Mouse (Mus musculus): ENCODE results near the gene Casp2. TPM values are rescaled to one million over a fixed set of nuclear protein-coding genes. Genes with fewer than 3 reads are reported as not detected.
A peak's percentile ranks its signal among the peaks of the same experiment; 100 is the strongest.

Casp2 gene
- polyA plus RNA-seq, 1 experiment = 26.1 TPM

- Histone ChIP-seq H3K27me3 (ENCODE audit: control insufficient read depth, insufficient read depth, low read length) (no peaks in the 10 kb centered on the region), H3K27ac (ENCODE audit: insufficient read depth, low read length) (no peak overlapping the region), H3K4me1 (ENCODE audit: control insufficient read depth, insufficient read depth, low read length) (no peaks in the 10 kb centered on the region), H3K4me3 (replicated peaks; ENCODE audit: insufficient read depth, low read depth, low read length) (no peak overlapping the region)
- no peak for DNase-seq
- TF ChIP-seq CTCF (IDR thresholded peaks at IDR 0.05; ENCODE audit: borderline replicate concordance, insufficient read depth, low read depth, low read length) (no peak), POLR2A (IDR thresholded peaks at IDR 0.05; ENCODE audit: borderline replicate concordance, insufficient read depth, low read length) (no peak)
- 73% methylated on average over 6 of the region's 6 CpGs for WGBS
Measured at GRCm38 (mm10) chr6:42237276-42237805, 27.4 kb upstream of the Casp2 start.

- Histone ChIP-seq H3K4me1 (ENCODE audit: control insufficient read depth, insufficient read depth, low read length) (no peaks in the 10 kb centered on the region), H3K4me3 (replicated peaks; ENCODE audit: insufficient read depth, low read depth, low read length) (no peak overlapping the region), H3K27ac (ENCODE audit: insufficient read depth, low read length) (no peak overlapping the region), H3K27me3 (ENCODE audit: control insufficient read depth, insufficient read depth, low read length) (no peaks in the 10 kb centered on the region)
- DNase-seq = no peak
- 51% methylated on average over 6 of the region's 6 CpGs for WGBS
- TF ChIP-seq POLR2A (IDR thresholded peaks at IDR 0.05; ENCODE audit: borderline replicate concordance, insufficient read depth, low read length) (no peak), CTCF (IDR thresholded peaks at IDR 0.05; ENCODE audit: borderline replicate concordance, insufficient read depth, low read depth, low read length) (no peak)
Measured at GRCm38 (mm10) chr6:42241311-42242045, 23.3 kb upstream of the Casp2 start.

DNA sequence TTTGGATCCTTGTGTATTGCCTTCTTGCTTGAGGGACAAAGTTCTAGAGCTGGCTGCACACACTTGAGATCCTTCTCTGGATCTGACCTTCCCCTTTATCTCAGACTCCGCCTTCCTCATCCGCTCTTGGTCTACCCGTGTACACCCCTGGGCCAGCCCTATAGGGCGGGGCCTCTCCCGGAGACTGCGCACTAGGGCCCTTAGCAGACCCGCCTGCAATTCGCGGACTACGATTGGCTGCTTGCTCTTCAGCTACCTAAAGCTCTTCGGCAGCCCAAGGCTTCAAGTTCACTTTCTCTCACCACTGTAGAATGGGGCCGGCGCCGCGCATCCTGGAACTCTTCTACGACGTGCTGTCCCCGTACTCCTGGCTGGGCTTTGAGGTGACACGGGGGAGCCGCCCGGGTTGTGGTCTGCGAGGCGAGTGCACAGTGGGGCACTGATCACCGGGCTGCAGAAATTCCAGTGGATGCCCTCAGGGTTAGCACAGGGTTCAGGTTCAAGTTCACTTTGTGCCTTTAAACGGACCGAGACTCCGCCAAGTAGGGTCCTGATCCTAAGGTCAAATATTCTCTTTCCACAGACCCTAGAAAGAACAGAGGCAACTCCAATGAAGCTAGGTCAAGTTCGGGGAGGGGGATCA lies 19.0 kb upstream of the Casp2 start, which contains the start of gene Gstk1:
Gene Gstk1 (plus strand): TSS at position 225 of the 643 bp plus-strand sequence.
- 6% methylated on average over 28 of the region's 28 CpGs for WGBS
- peak; percentile 71 to 78 for DNase-seq
- Histone ChIP-seq H3K27me3 (ENCODE audit: control insufficient read depth, insufficient read depth, low read length) (no peaks in the 10 kb centered on the region), H3K4me1 (ENCODE audit: control insufficient read depth, insufficient read depth, low read length) (no peaks in the 10 kb centered on the region), H3K4me3 (replicated peaks; ENCODE audit: insufficient read depth, low read depth, low read length) (peak within 1 kb of the TSS; percentile 64), H3K27ac (ENCODE audit: insufficient read depth, low read length) (no peak within 1 kb of the TSS)
- TF ChIP-seq POLR2A (IDR thresholded peaks at IDR 0.05; ENCODE audit: borderline replicate concordance, insufficient read depth, low read length) = peak; percentile 39; the same call in 1 of the 2 replicates
- TF ChIP-seq CTCF (IDR thresholded peaks at IDR 0.05; ENCODE audit: borderline replicate concordance, insufficient read depth, low read depth, low read length) = no peak

GRCm38 (mm10) chr6:42247173-42247572 lies 17.6 kb upstream of the Casp2 start:
- H3K27me3 ChIP-seq (ENCODE audit: control insufficient read depth, insufficient read depth, low read length) = no peaks in the 10 kb centered on the region
- H3K4me3 ChIP-seq (replicated peaks; ENCODE audit: insufficient read depth, low read depth, low read length) = no peak overlapping the region
- TF ChIP-seq CTCF (IDR thresholded peaks at IDR 0.05; ENCODE audit: borderline replicate concordance, insufficient read depth, low read depth, low read length) (no peak), POLR2A (IDR thresholded peaks at IDR 0.05; ENCODE audit: borderline replicate concordance, insufficient read depth, low read length) (no peak)
- H3K27ac ChIP-seq (ENCODE audit: insufficient read depth, low read length) = no peak overlapping the region
- WGBS = 28% methylated on average over 8 of the region's 8 CpGs
- H3K4me1 ChIP-seq (ENCODE audit: control insufficient read depth, insufficient read depth, low read length) = no peaks in the 10 kb centered on the region
- peak in 1 of 2 experiments; percentile 10 for DNase-seq

GRCm38 (mm10) chr6:42247981-42248380 lies 16.8 kb upstream of the Casp2 start:
- Histone ChIP-seq H3K27ac (ENCODE audit: insufficient read depth, low read length) (no peak overlapping the region), H3K4me3 (replicated peaks; ENCODE audit: insufficient read depth, low read depth, low read length) (no peak overlapping the region), H3K4me1 (ENCODE audit: control insufficient read depth, insufficient read depth, low read length) (no peaks in the 10 kb centered on the region), H3K27me3 (ENCODE audit: control insufficient read depth, insufficient read depth, low read length) (no peaks in the 10 kb centered on the region)
- WGBS = 83% methylated on average over 1 of the region's 1 CpGs
- DNase-seq = no peak
- TF ChIP-seq POLR2A (IDR thresholded peaks at IDR 0.05; ENCODE audit: borderline replicate concordance, insufficient read depth, low read length) = no peak
- no peak for TF ChIP-seq CTCF (IDR thresholded peaks at IDR 0.05; ENCODE audit: borderline replicate concordance, insufficient read depth, low read depth, low read length)

DNA sequence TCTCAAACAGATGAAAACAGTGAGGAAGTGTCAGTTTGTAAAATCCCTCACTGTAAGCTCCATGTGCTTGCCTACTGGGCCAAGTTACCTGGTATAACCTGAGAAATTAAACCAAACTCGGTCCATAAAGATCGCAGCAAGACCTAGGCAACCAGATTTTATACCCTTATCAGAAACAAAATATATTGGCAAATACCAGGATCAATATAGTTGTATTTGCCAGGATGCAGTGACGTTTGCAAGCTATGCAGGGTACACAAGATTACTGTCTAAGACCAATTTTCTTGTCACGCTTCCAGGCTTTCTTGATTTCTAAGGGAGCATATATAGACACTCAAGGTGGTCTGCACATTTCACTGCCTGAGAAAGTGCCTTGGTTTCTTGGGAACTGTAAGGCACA lies 13.0 kb upstream of the Casp2 start:
- Histone ChIP-seq H3K27me3 (ENCODE audit: control insufficient read depth, insufficient read depth, low read length) (no peaks in the 10 kb centered on the region), H3K4me3 (replicated peaks; ENCODE audit: insufficient read depth, low read depth, low read length) (no peak overlapping the region), H3K4me1 (ENCODE audit: control insufficient read depth, insufficient read depth, low read length) (no peaks in the 10 kb centered on the region), H3K27ac (ENCODE audit: insufficient read depth, low read length) (no peak overlapping the region)
- no peak for DNase-seq
- no peak for TF ChIP-seq POLR2A (IDR thresholded peaks at IDR 0.05; ENCODE audit: borderline replicate concordance, insufficient read depth, low read length)
- WGBS = 85% methylated on average over 4 of the region's 4 CpGs

DNA sequence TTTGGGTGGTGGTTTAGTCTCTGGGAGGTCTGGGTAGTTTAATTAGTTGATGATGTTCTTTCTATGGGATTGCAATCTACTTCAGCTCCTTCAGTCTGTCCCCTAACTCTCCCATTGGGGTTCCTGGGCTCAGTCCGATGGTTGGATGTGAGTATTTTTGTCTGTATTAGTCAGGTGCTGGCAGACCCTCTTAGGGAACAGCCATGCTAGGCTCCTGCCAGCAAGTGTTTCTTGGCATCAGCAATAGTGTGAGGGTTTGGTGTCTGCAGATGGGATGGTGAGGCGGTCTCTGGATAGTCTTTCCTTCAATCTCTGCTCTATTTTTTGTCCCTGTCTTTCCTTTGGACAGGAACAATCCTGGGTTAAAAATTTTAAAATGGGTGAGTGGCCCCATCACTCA lies 11.7 kb upstream of the Casp2 start:
- DNase-seq = no peak
- Histone ChIP-seq H3K27me3 (ENCODE audit: control insufficient read depth, insufficient read depth, low read length) (no peaks in the 10 kb centered on the region), H3K27ac (ENCODE audit: insufficient read depth, low read length) (no peak overlapping the region), H3K4me3 (replicated peaks; ENCODE audit: insufficient read depth, low read depth, low read length) (no peak overlapping the region), H3K4me1 (ENCODE audit: control insufficient read depth, insufficient read depth, low read length) (no peaks in the 10 kb centered on the region)
- TF ChIP-seq POLR2A (IDR thresholded peaks at IDR 0.05; ENCODE audit: borderline replicate concordance, insufficient read depth, low read length) (no peak), CTCF (IDR thresholded peaks at IDR 0.05; ENCODE audit: borderline replicate concordance, insufficient read depth, low read depth, low read length) (no peak)
- 27% methylated on average over 2 of the region's 2 CpGs for WGBS
